Mouse (Mus musculus): ENCODE results near the gene Fam217a. TPM values are rescaled to one million over a fixed set of nuclear protein-coding genes. Genes with fewer than 3 reads are reported as not detected.
"Not testable (repeated sequence)": the region's sequence is repeated elsewhere in the genome, so short reads cannot be mapped to it uniquely, and the experiment has no call there.

The Fam217a gene
- polyA plus RNA-seq, 1 experiment from 2014 or later = 2.4 TPM

DNA sequence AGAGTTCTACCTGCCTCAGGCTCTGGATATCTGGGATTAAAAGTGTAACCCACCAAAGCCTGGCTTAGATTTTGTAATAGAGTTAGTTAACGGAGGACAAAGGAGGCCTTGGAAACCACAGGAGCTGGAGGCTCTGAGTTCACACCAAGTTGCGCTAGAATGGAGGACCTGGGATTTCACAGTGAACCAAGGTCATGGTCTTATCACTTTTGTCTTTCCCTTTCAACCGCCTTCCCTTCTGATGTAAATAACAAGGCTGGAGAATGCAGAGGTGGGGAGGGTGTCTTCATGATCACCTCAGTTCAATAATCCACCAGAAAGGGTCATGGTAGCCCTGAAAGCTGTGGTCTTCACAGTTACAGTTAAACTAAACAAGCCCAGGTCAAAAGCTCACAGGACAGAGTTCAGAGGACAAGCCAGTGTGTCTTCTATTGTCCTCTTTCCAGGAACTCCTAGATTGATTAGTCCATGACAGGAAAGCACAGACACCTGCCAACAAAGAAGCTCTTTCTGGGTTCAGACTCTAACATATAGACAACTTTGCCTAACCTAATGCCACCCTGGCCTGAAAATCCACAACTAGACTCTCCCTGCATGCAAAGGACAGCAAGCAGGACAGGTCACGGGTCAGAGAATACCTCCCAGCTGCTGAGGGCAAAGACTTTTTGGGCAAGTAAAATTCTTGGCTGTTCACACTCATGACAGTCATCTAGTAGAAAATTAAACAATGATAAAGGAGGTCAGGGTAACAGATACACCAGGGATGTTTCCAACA is 37.1 kb upstream of the Fam217a start:
- no peak overlapping the region for H3K4me3 ChIP-seq (ENCODE audit: low read depth, low read length)
- peaks cover 15% of the 10 kb centered on the region for H3K27me3 ChIP-seq (ENCODE audit: control insufficient read depth, insufficient read depth, low read length)
- no peaks in the 10 kb centered on the region for H3K9me3 ChIP-seq (replicated peaks; ENCODE audit: control insufficient read depth, low read length)
- H3K4me1 ChIP-seq (ENCODE audit: control insufficient read depth, insufficient read depth, low read length) = 0 out of 2 replicates have a peak, but pooled peaks cover 3% of the 10 kb centered on the region
- no peak for ATAC-seq (replicated peaks; ENCODE audit: insufficient number of reproducible peaks, low FRiP score, low TSS enrichment)
- H3K4me2 ChIP-seq = no peak overlapping the region
- H3K9ac ChIP-seq (ENCODE audit: low read depth, low read length) = no peak overlapping the region
- 68% methylated on average over 4 of the region's 4 CpGs for WGBS (ENCODE audit: insufficient replicate concordance)
- H3K27ac ChIP-seq (ENCODE audit: low read depth, low read length) = no peak overlapping the region
- no peaks in the 10 kb centered on the region for H3K36me3 ChIP-seq (ENCODE audit: control insufficient read depth, insufficient read depth, low read length)

DNA sequence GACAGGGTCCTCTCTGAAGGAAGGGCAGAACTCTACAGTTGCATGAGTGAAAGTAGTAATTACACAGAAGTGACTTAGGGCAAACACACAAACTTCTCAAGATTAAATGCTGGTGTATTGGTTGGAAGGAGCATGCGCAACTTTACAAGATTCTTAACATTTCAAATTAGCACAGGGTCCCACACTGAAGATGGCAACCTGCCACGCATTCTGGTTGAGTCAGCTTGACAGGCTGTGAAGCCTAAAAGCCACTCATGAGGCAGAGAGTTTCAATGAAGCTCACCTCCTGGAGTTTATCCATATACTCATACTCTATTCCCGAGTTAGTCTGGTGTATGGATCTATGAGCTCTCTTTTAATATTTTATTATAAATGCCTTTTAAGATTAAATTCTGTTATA is 34.0 kb upstream of the Fam217a start:
- H3K9me3 ChIP-seq (replicated peaks; ENCODE audit: control insufficient read depth, low read length); ATAC-seq (replicated peaks; ENCODE audit: insufficient number of reproducible peaks, low FRiP score, low TSS enrichment); H3K9ac ChIP-seq (ENCODE audit: low read depth, low read length); H3K36me3 ChIP-seq (ENCODE audit: control insufficient read depth, insufficient read depth, low read length); H3K4me1 ChIP-seq (ENCODE audit: control insufficient read depth, insufficient read depth, low read length); H3K4me2 ChIP-seq; H3K27ac ChIP-seq (ENCODE audit: low read depth, low read length); H3K4me3 ChIP-seq (ENCODE audit: low read depth, low read length); H3K27me3 ChIP-seq (ENCODE audit: control insufficient read depth, insufficient read depth, low read length): not testable (repeated sequence)
- 79% methylated on average over 3 of the region's 3 CpGs for WGBS (ENCODE audit: insufficient replicate concordance)

DNA sequence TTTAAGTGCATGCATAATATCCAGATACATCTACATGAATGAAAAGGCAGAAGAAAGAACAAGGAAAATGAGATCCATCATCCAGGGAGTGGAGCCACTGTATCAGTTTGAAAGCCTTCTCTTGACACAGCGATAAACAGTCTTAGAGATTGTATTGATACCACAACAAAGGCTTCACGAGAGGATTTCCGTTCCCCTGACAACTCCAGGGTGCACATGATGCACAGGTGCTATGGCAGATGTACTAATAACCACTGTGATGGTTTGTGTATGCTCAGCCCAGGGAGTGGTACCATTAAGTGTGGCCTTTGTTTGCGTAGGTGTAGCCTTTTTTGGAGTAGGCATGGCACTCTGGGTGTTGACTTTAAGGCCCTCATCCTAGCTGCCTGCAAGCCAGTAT is 32.8 kb upstream of the Fam217a start:
- WGBS (ENCODE audit: insufficient replicate concordance) = 74% methylated on average over 4 of the region's 4 CpGs
- Histone ChIP-seq H3K36me3 (ENCODE audit: control insufficient read depth, insufficient read depth, low read length) (no peaks in the 10 kb centered on the region), H3K27ac (ENCODE audit: low read depth, low read length) (no peak overlapping the region), H3K4me1 (ENCODE audit: control insufficient read depth, insufficient read depth, low read length) (no peaks in the 10 kb centered on the region), H3K9me3 (replicated peaks; ENCODE audit: control insufficient read depth, low read length) (no peaks in the 10 kb centered on the region), H3K9ac (ENCODE audit: low read depth, low read length) (no peak overlapping the region), H3K4me2 (no peak overlapping the region), H3K4me3 (ENCODE audit: low read depth, low read length) (no peak overlapping the region), H3K27me3 (ENCODE audit: control insufficient read depth, insufficient read depth, low read length) (no peaks in the 10 kb centered on the region)
- no peak for ATAC-seq (replicated peaks; ENCODE audit: insufficient number of reproducible peaks, low FRiP score, low TSS enrichment)

DNA sequence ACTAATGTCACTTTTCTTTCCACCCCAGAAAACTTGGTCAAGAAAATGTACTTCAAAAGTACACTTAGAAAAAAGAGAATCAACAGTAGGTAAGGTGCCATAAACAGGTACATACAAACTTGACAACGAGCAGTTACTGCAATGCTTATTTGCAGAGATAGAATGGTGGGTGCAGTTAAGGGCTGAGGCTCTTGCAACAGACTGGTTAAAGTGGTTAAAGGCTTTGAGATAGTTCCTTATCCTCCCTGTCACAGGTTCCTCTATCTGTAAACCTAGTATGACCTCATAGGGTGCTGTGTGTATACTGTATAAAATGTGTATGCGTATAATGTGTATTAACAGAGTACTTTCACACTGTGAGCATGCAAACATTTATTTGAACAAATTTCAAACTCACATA is 27.3 kb upstream of the Fam217a start:
- not testable (repeated sequence) for H3K4me1 ChIP-seq (ENCODE audit: control insufficient read depth, insufficient read depth, low read length); ATAC-seq (replicated peaks; ENCODE audit: insufficient number of reproducible peaks, low FRiP score, low TSS enrichment)

DNA sequence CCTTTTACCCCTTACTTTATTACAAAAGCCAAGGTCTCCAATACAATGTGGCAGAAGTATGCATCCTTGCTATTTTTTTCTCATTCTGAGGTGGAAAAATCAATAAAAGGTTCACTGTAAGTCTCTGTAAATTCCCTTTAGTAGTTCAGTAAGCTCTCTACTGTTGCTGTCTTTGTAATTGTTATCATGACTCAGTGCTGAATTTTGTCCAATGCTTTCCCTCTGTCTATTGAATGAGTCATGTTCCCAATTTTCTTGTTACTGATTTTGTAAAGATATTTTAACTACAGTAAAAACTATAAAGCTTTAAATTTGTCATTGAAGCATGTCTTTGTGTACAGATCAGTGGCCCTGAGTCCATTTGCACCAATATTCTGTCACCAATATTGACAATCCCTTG is 18.3 kb upstream of the Fam217a start:
- no peak for ATAC-seq (replicated peaks; ENCODE audit: insufficient number of reproducible peaks, low FRiP score, low TSS enrichment)
- no peaks in the 10 kb centered on the region for H3K9me3 ChIP-seq (replicated peaks; ENCODE audit: control insufficient read depth, low read length)
- no peak overlapping the region for H3K4me3 ChIP-seq (ENCODE audit: low read depth, low read length)
- no peaks in the 10 kb centered on the region for H3K4me1 ChIP-seq (ENCODE audit: control insufficient read depth, insufficient read depth, low read length)
- H3K4me2 ChIP-seq = no peak overlapping the region
- no peaks in the 10 kb centered on the region for H3K36me3 ChIP-seq (ENCODE audit: control insufficient read depth, insufficient read depth, low read length)
- H3K9ac ChIP-seq (ENCODE audit: low read depth, low read length) = no peak overlapping the region
- no peaks in the 10 kb centered on the region for H3K27me3 ChIP-seq (ENCODE audit: control insufficient read depth, insufficient read depth, low read length)
- no peak overlapping the region for H3K27ac ChIP-seq (ENCODE audit: low read depth, low read length)

More for the DNA sequence above, 27.3 kb upstream of the Fam217a start:
- 82% methylated on average over 2 of the region's 2 CpGs for WGBS (ENCODE audit: insufficient replicate concordance)
- H3K27me3 ChIP-seq (ENCODE audit: control insufficient read depth, insufficient read depth, low read length); H3K9me3 ChIP-seq (replicated peaks; ENCODE audit: control insufficient read depth, low read length); H3K27ac ChIP-seq (ENCODE audit: low read depth, low read length); H3K36me3 ChIP-seq (ENCODE audit: control insufficient read depth, insufficient read depth, low read length); H3K4me3 ChIP-seq (ENCODE audit: low read depth, low read length); H3K4me2 ChIP-seq; H3K9ac ChIP-seq (ENCODE audit: low read depth, low read length): not testable (repeated sequence)

DNA sequence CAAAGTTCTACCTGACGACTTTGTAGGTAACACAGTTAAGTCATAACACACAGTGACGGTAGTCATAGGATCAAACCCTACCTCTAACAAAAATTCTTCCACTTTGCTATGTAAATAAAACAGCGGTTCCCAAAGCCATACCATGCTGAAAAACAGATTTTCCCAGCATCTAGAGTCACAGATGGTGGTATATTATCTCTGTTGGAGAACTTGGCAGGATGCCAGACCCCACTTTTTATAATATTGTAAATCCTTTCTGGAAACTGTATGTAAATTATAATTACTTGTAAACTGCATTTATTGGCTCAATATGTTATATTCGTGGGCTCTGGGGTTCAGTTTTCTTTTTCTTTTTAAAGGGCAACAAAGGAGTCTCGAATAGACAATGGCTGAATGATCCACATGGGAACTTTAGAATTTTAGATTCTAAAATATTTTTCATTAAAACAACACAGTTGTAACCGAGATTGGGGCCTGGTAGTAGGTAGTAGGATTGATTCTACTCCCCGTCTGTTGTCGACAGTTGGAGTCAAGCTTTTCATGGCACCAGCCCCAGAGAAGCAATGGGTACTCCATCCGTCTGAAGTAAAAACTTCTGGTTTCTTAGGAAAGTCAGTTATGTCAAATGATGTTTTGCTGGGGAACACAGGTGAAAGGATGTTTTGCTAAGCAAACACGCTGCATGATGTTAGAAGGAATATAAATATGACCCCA is 11.0 kb upstream of the Fam217a start:
- no peaks in the 10 kb centered on the region for H3K36me3 ChIP-seq (ENCODE audit: control insufficient read depth, insufficient read depth, low read length)
- H3K4me1 ChIP-seq (ENCODE audit: control insufficient read depth, insufficient read depth, low read length) = no peaks in the 10 kb centered on the region
- no peak for ATAC-seq (replicated peaks; ENCODE audit: insufficient number of reproducible peaks, low FRiP score, low TSS enrichment)
- no peaks in the 10 kb centered on the region for H3K27me3 ChIP-seq (ENCODE audit: control insufficient read depth, insufficient read depth, low read length)
- 74% methylated on average over 10 of the region's 10 CpGs for WGBS (ENCODE audit: insufficient replicate concordance)
- no peak overlapping the region for H3K27ac ChIP-seq (ENCODE audit: low read depth, low read length)
- no peak overlapping the region for H3K4me3 ChIP-seq (ENCODE audit: low read depth, low read length)
- H3K9me3 ChIP-seq (replicated peaks; ENCODE audit: control insufficient read depth, low read length) = no peaks in the 10 kb centered on the region
- H3K4me2 ChIP-seq = no peak overlapping the region
- H3K9ac ChIP-seq (ENCODE audit: low read depth, low read length) = no peak overlapping the region

DNA sequence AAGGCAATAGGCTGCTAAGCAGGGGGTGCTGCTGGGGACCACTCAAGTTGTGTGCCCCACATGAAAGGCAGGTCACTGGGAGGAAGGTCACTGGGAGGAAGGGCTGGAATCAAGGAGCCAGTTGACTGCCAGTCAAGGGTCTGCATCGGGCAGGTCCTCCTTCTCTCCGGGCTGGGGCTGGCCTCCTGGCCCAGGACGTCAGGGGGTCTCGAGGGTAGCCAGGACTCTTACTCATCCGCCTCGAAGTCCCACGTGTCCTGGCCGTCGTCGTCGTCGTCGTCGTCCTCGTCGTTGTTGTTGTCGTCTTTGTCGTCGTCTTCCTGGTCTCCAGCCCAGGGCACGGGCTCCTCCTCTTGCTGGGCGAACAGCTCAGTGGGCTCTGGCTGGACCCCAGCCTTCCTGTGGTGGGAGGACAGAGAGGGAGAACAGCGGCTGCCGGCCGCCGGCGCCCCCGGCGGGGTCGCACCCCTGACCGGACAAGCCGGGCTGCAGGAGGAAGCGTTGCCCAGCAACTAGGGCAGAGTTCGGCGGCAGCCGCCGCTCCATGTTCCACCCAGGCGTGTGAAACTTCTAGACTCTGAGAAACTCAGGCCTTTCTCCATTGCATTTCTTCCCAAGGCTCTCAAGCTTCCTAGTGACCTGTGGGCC is 7.5 kb downstream of the Fam217a start:
- Histone ChIP-seq H3K4me3 (ENCODE audit: low read depth, low read length) (peak overlapping the region; percentile 32), H3K9ac (ENCODE audit: low read depth, low read length) (peak overlapping the region; percentile 43; the same call in 1 of the 2 replicates), H3K4me2 (peak overlapping the region; percentile 68), H3K9me3 (replicated peaks; ENCODE audit: control insufficient read depth, low read length) (no peaks in the 10 kb centered on the region), H3K4me1 (ENCODE audit: control insufficient read depth, insufficient read depth, low read length) (peaks cover 4% of the 10 kb centered on the region; the same call in 1 of the 2 replicates), H3K27ac (ENCODE audit: low read depth, low read length) (no peak overlapping the region), H3K36me3 (ENCODE audit: control insufficient read depth, insufficient read depth, low read length) (no peaks in the 10 kb centered on the region), H3K27me3 (ENCODE audit: control insufficient read depth, insufficient read depth, low read length) (no peaks in the 10 kb centered on the region)
- 28% methylated on average over 37 of the region's 37 CpGs for WGBS (ENCODE audit: insufficient replicate concordance)
- peak; percentile 46; the same call in 1 of the 2 replicates for ATAC-seq (replicated peaks; ENCODE audit: insufficient number of reproducible peaks, low FRiP score, low TSS enrichment)

DNA sequence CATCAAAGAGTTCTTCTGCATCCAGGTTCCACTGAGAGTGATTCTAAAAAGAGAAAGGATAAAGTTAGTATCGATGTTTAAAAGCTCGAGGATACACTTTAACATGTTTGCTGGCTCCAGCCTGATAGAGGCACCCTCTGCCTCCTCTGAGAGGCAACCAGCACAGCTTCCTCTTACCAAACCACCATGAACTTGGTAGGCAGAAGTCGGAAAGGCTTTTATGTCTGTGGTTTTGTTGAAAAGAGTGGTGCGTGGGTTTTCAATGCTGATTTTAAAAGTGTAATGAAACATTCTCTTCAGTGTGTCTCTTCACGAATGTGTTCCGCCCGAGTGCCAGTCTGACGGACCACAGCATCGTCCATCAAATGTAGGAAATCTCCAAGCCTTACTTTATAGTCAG is 9.5 kb downstream of the Fam217a start:
- Histone ChIP-seq H3K27ac (ENCODE audit: low read depth, low read length) (no peak overlapping the region), H3K4me2 (no peak overlapping the region), H3K4me1 (ENCODE audit: control insufficient read depth, insufficient read depth, low read length) (peaks cover 4% of the 10 kb centered on the region; the same call in 1 of the 2 replicates), H3K36me3 (ENCODE audit: control insufficient read depth, insufficient read depth, low read length) (no peaks in the 10 kb centered on the region), H3K9me3 (replicated peaks; ENCODE audit: control insufficient read depth, low read length) (no peaks in the 10 kb centered on the region), H3K9ac (ENCODE audit: low read depth, low read length) (no peak overlapping the region), H3K27me3 (ENCODE audit: control insufficient read depth, insufficient read depth, low read length) (no peaks in the 10 kb centered on the region), H3K4me3 (ENCODE audit: low read depth, low read length) (no peak overlapping the region)
- ATAC-seq (replicated peaks; ENCODE audit: insufficient number of reproducible peaks, low FRiP score, low TSS enrichment) = no peak
- WGBS (ENCODE audit: insufficient replicate concordance) = 82% methylated on average over 9 of the region's 9 CpGs

Data from heart, embryonic 11.5 days (tissue).